Mouse (Mus musculus): ENCODE results near the gene Ndufa13.

- no peak for TF ChIP-seq CTCF (IDR thresholded peaks at IDR 0.05; ENCODE audit: control insufficient read depth, insufficient read depth, insufficient replicate concordance, low read depth, low read length)
- no peak for TF ChIP-seq POLR2A (IDR thresholded peaks at IDR 0.05; ENCODE audit: control insufficient read depth, low read depth, low read length)
These were observed 21.6 kb upstream of the Ndufa13 start for GRCm38 (mm10) chr8:69923986-69924385.
